Mouse (Mus musculus) adrenal gland, postnatal 10 days (tissue): Measurements from ENCODE around the gene Ccm2l. TPM values are rescaled to one million over a fixed set of nuclear protein-coding genes. Genes with fewer than 3 reads are reported as not detected.

Source experiments
- DNase-seq: peaks from one replicate; pipeline ENCODE4 v3.0.0; 2021; ENCODE audit warnings: mixed read lengths
- total RNA-seq, 2 experiments: library from RNA; stranded (reverse); gene quantifications; 2 replicates each; pipeline ENCODE4 v1.2.3; 2021

Gene Ccm2l
- total RNA-seq, 2 experiments from 2014 or later, result 15.8 to 23.7 TPM

- no peak for DNase-seq
These were observed 12.9 kb upstream of the Ccm2l start for GRCm38 (mm10) chr2:153052700-153053351.

- DNase-seq, result no peak
These were observed 11.9 kb upstream of the Ccm2l start for GRCm38 (mm10) chr2:153053896-153054295.

GRCm38 (mm10) chr2:153055270-153055920, 10.4 kb upstream of the Ccm2l start:
- no peak for DNase-seq

GRCm38 (mm10) chr2:153058365-153058764, 7.4 kb upstream of the Ccm2l start:
- DNase-seq, result no peak

- DNase-seq, result no peak
These were observed 5.5 kb upstream of the Ccm2l start for GRCm38 (mm10) chr2:153060216-153060615.

GRCm38 (mm10) chr2:153063394-153063793, 2.4 kb upstream of the Ccm2l start:
- no peak for DNase-seq

GRCm38 (mm10) chr2:153064190-153064970, 1.4 kb upstream of the Ccm2l start:
- no peak for DNase-seq

- no peak for DNase-seq
These were observed 1.2 kb downstream of the Ccm2l start for GRCm38 (mm10) chr2:153066991-153067390.

- peak; percentile 63 for DNase-seq
These were observed 5.2 kb downstream of the Ccm2l start for GRCm38 (mm10) chr2:153070762-153071490.

GRCm38 (mm10) chr2:153071491-153072184, 5.9 kb downstream of the Ccm2l start:
- DNase-seq, result peak; percentile 38

GRCm38 (mm10) chr2:153074651-153075050, 8.9 kb downstream of the Ccm2l start:
- no peak for DNase-seq

- DNase-seq, result no peak
These were observed 10.2 kb downstream of the Ccm2l start for GRCm38 (mm10) chr2:153075961-153076360.

GRCm38 (mm10) chr2:153080841-153081523, 15.2 kb downstream of the Ccm2l start:
- DNase-seq, result peak; percentile 86

GRCm38 (mm10) chr2:153081866-153082265, 16.1 kb downstream of the Ccm2l start:
- DNase-seq, result no peak

GRCm38 (mm10) chr2:153083275-153083674, 17.5 kb downstream of the Ccm2l start:
- DNase-seq, result no peak

- no peak for DNase-seq
These were observed 18.1 kb downstream of the Ccm2l start for GRCm38 (mm10) chr2:153083824-153084223.

GRCm38 (mm10) chr2:153084261-153084976, 18.7 kb downstream of the Ccm2l start:
- DNase-seq, result no peak

- DNase-seq, result no peak
These were observed 19.8 kb downstream of the Ccm2l start for GRCm38 (mm10) chr2:153085556-153085955.

GRCm38 (mm10) chr2:153086166-153086565, 20.4 kb downstream of the Ccm2l start:
- no peak for DNase-seq

GRCm38 (mm10) chr2:153087091-153087490, 21.3 kb downstream of the Ccm2l start:
- no peak for DNase-seq

- no peak for DNase-seq
These were observed 23.6 kb downstream of the Ccm2l start for GRCm38 (mm10) chr2:153089316-153089715.
